Mouse (Mus musculus): ENCODE results near the gene Samhd1.
A peak's percentile ranks its signal among the peaks of the same experiment; 100 is the strongest.

DNA sequence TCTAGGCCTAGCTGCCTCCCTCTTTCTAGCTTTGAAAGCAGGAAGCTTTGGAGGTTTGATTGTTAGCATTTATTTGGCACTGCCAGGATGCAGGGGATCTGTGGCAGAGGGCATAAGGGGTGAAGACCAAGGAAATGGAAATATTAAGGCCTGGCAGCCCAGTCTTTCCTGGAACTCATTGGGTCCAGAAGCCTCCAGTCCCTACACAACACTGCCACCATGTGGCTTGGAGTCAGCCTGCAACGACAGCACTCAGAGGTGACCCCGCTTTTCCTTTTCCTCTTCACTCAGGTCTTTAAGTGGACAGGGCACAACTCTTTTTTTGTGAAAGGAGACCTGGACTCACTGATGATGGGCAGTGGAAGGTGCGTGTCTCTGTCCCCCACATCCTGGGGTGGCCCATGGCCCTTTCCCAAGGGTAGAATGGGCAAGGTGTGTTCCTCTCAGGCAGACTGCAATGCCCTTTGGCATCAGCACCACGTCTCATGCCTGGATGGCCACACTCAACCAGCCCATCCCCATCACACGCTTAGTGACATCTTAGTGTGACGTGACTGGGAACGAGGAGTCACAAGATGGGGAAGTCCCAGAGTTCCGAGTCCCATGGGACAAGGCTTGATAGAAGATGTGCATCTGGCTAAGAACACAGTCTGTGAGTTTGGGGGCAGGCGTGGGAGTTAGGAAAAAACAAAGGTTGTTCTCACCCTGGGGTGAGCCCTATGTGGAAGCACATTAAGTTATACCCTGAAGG lies 39.9 kb downstream of the Samhd1 start:
- peak; percentile 93 for TF ChIP-seq CTCF (IDR thresholded peaks at IDR 0.05)
- no peak for TF ChIP-seq EP300 (IDR thresholded peaks at IDR 0.05)

Data from lung, postnatal 0 days (tissue).